Mouse (Mus musculus) heart, embryonic 11.5 days (tissue): ENCODE measurements at regions not wholly inside any gene's neighbourhood (a gene's known extent, or its start where the extent isn't known, plus 50 kb on each side); places are given as distances from the start of the nearest gene placed in this dataset.

Experiments
- ATAC-seq: fragments of 200-750 bp; cut with Nextera tagmentation; replicated peaks from 2 replicates; pipeline ENCODE4 v1.8.0; 2017; ENCODE audit warnings: moderate library complexity; ENCODE audit not compliant: insufficient number of reproducible peaks, low FRiP score, low TSS enrichment
- H3K27ac ChIP-seq: fragments of 300-500 bp; sonication (generic); 2 replicates; pipeline ENCODE4 v1.5.1; 2014; ENCODE audit warnings: mild to moderate bottlenecking, low read depth, low read length
- H3K27me3 ChIP-seq: fragments of 300-500 bp; sonication (generic); 2 replicates; pipeline ENCODE4 v1.6.1; 2014; ENCODE audit warnings: mild to moderate bottlenecking, low read length, mixed read lengths; ENCODE audit not compliant: control insufficient read depth, insufficient read depth
- H3K36me3 ChIP-seq: fragments of 300-500 bp; sonication (generic); 2 replicates; pipeline ENCODE4 v1.6.1; 2014; ENCODE audit warnings: mild to moderate bottlenecking, low read length, moderate library complexity, mixed read lengths; ENCODE audit not compliant: control insufficient read depth, insufficient read depth
- H3K4me1 ChIP-seq: fragments of 300-500 bp; sonication (generic); 2 replicates; pipeline ENCODE4 v1.6.1; 2014; ENCODE audit warnings: low read length; ENCODE audit not compliant: control insufficient read depth, insufficient read depth
- H3K4me2 ChIP-seq: fragments of 300-500 bp; sonication (generic); 2 replicates; pipeline ENCODE4 v1.6.1; 2014; ENCODE audit warnings: mild to moderate bottlenecking, moderate library complexity
- H3K4me3 ChIP-seq: fragments of 300-500 bp; sonication (generic); 2 replicates; pipeline ENCODE4 v1.5.1; 2014; ENCODE audit warnings: low read depth, low read length
- H3K9ac ChIP-seq: fragments of 300-500 bp; sonication (generic); 2 replicates; pipeline ENCODE4 v1.6.1; 2014; ENCODE audit warnings: mild to moderate bottlenecking, low read depth, low read length, moderate library complexity
- H3K9me3 ChIP-seq: fragments of 300-500 bp; sonication (generic); replicated peaks from 2 replicates; pipeline ENCODE4 v1.6.1; 2016; ENCODE audit warnings: low read length; ENCODE audit not compliant: control insufficient read depth
- WGBS: fragments of 180-500 bp; shearing (Covaris S2); extraction: QIAGEN DNeasy Blood & Tissue Kit; methylation state at CpG from one replicate; pipeline ENCODE4 v1.1.7; 2014; ENCODE audit not compliant: insufficient replicate concordance; 5-methylcytosine and 5-hydroxymethylcytosine counted together

DNA sequence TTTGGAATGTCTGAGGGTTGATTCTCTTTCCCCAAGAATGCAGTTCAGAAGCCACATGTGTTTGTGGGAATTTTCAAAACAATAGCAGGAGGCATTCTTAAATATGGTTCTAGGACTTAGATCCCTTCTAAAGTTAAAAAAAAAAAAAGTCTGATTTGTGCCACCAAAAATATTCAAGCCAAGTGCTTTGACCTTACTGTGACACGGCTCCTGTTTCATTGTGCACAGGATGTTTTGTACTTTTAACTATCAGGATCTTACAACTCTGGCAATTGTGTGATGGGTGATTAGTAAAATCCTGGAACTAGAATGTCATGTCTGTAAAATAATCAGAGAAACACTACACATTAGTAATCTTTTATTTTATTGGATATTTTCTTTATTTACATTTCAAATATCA is 359.5 kb downstream of the 1700129C05Rik start:
- Histone ChIP-seq H3K27ac (no peak overlapping the region), H3K36me3 (no peaks in the 10 kb centered on the region), H3K4me3 (no peak overlapping the region), H3K9ac (no peak overlapping the region), H3K4me2 (no peak overlapping the region), H3K27me3 (no peaks in the 10 kb centered on the region), H3K9me3 (no peaks in the 10 kb centered on the region), H3K4me1 (peaks cover 2% of the 10 kb centered on the region; the same call in 1 of the 2 replicates)
- whole genome bisulfite sequencing = 48% methylated on average over 1 of the region's 1 CpGs
- ATAC-seq = no peak

DNA sequence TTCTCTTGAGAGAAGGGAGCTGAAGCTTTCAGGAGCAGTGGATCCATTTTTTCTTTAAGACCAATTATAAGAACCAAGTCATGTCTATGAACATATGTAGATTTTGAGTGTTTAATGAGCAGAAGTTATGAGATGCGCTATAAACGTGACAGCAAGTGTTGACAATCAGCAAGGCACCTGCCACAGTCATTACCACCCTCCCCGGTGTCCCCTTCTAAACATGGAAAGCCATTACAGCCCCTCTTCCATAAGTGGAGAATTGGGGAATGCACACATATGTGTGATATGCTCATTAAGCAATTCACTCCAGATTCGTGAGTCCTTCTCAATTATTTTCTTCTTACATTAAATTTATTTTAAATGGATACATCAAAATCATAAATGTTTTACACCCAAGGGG is 362.4 kb downstream of the 1700129C05Rik start:
- no peak for ATAC-seq
- Histone ChIP-seq H3K4me1 (peaks cover 2% of the 10 kb centered on the region; the same call in 1 of the 2 replicates), H3K27ac (no peak overlapping the region), H3K4me2 (no peak overlapping the region), H3K4me3 (no peak overlapping the region), H3K36me3 (no peaks in the 10 kb centered on the region), H3K27me3 (no peaks in the 10 kb centered on the region; the same call in 1 of the 2 replicates), H3K9me3 (no peaks in the 10 kb centered on the region), H3K9ac (no peak overlapping the region)
- WGBS = 82% methylated on average over 4 of the region's 4 CpGs

DNA sequence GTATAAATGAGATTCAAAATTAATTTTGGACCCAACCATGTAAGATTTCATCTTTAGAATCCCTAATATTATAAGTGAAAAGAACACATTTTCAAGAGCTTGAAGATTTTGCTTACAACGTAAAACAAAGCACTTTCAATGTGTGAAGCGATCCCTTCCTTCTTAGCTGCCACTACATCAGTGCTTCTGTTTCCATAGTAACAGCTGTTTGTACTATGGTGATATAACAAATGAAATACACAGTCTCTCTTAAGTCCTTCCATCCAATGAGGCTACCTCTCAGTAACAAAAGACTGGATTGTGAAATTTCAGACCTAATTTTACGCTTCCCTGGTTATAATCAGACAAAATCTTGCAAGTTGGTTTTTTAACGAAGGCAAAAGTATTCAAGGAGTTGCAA is 364.0 kb downstream of the 1700129C05Rik start:
- ATAC-seq = no peak
- H3K9ac ChIP-seq = no peak overlapping the region
- WGBS = 81% methylated on average over 4 of the region's 4 CpGs

DNA sequence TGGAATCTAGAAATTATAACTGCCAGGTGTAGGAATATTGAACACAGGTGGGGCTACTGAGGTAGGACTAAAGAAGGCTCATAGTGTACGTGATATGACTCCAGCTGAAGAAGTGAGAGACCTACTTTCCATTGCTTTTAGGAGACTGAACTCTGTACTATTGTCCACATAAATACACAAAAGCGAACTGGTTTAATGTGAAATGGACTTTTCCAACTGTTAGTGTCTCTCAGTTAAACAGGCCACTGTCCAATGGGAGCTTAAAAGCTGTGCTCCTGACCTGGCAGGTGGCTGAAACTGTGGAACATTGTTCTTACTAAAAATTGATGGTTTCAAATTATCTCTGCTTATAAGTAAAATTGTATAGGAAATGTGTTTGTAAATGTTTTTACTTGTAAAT is 381.4 kb downstream of the 1700129C05Rik start:
- ATAC-seq = no peak
- 83% methylated on average over 2 of the region's 2 CpGs for WGBS

More for the DNA sequence above, 364.0 kb downstream of the 1700129C05Rik start:
- no peak overlapping the region for H3K4me2 ChIP-seq
- no peaks in the 10 kb centered on the region for H3K9me3 ChIP-seq
- no peaks in the 10 kb centered on the region for H3K36me3 ChIP-seq
- H3K4me1 ChIP-seq = peaks cover 2% of the 10 kb centered on the region; the same call in 1 of the 2 replicates
- no peaks in the 10 kb centered on the region; the same call in 1 of the 2 replicates for H3K27me3 ChIP-seq
- H3K27ac ChIP-seq = no peak overlapping the region
- no peak overlapping the region for H3K4me3 ChIP-seq

DNA sequence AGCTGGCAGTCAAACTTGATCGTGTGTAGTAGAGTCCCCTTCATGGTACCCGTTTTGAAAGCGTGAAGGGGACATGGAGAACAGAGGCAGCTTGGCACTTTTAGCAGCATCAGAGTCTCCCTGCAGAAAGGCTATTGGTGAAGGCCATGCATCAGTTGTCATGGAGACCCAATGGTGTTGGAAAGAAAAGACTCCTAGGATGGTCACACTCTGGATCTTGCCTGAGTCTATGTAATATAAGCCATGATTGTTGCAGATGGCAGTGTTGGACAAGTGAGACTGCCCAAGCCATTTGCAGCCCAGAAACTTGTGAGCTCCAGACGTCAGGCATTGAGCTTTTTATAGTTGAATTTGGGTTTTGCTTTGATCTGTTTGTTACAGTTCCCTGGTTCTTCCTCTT is 382.9 kb downstream of the 1700129C05Rik start:
- Histone ChIP-seq H3K27me3 (no peaks in the 10 kb centered on the region), H3K36me3 (no peaks in the 10 kb centered on the region), H3K27ac (no peak overlapping the region), H3K9ac (no peak overlapping the region), H3K4me1 (no peaks in the 10 kb centered on the region), H3K4me2 (no peak overlapping the region), H3K4me3 (no peak overlapping the region), H3K9me3 (no peaks in the 10 kb centered on the region)
- ATAC-seq = no peak
- WGBS = 85% methylated on average over 4 of the region's 4 CpGs

More for the DNA sequence above, 381.4 kb downstream of the 1700129C05Rik start:
- Histone ChIP-seq H3K4me2 (no peak overlapping the region), H3K27ac (no peak overlapping the region), H3K9ac (no peak overlapping the region), H3K36me3 (no peaks in the 10 kb centered on the region), H3K9me3 (no peaks in the 10 kb centered on the region), H3K27me3 (no peaks in the 10 kb centered on the region), H3K4me3 (no peak overlapping the region), H3K4me1 (no peaks in the 10 kb centered on the region)

DNA sequence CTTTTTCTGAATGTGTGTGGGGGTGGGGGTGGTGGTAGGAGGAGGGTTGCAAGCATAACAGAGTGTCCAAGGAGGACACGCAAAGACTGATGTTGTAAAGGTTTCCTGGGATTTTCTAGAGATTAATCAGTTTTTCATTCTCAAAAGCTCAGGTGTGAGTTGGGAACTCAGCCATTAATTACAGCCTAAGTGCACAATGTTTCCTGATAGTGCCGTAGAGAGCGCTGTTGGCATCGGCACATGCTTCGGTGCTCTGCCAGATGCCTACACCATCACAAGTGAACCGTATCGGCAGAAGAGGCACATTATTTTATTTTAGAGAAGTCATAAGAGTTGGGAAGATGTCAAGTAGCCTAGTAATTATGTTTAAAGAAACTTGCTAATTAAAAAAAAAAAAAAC is 388.9 kb downstream of the 1700129C05Rik start:
- no peaks in the 10 kb centered on the region for H3K27me3 ChIP-seq
- WGBS = 85% methylated on average over 7 of the region's 7 CpGs
- no peak overlapping the region for H3K27ac ChIP-seq
- H3K9me3 ChIP-seq = no peaks in the 10 kb centered on the region
- ATAC-seq = no peak
- no peak overlapping the region for H3K4me2 ChIP-seq
- H3K4me1 ChIP-seq = no peaks in the 10 kb centered on the region
- H3K4me3 ChIP-seq = no peak overlapping the region
- no peak overlapping the region for H3K9ac ChIP-seq
- H3K36me3 ChIP-seq = no peaks in the 10 kb centered on the region

DNA sequence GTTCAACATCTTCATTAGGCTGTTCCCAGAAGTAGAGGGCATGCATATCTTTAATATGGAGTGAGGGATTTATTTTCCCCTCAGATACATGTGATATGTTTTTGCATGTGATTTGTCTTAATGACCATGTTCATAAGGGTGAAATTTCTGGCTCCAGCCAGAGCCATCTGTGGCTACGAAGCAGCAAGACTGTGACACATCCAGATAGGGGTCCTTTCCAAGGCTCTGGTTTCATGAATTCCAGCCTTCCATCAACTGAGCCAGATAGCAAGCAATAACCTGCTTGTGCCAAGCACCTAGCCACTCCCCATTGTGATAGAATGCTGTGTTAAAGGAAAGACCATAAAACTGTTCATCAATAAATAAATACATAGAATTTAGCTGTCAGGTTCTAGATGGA is 389.6 kb downstream of the 1700129C05Rik start:
- Histone ChIP-seq H3K4me1 (no peaks in the 10 kb centered on the region), H3K27ac (no peak overlapping the region), H3K9me3 (no peaks in the 10 kb centered on the region), H3K9ac (no peak overlapping the region), H3K36me3 (no peaks in the 10 kb centered on the region), H3K27me3 (no peaks in the 10 kb centered on the region), H3K4me3 (no peak overlapping the region), H3K4me2 (no peak overlapping the region)
- 62% methylated on average over 1 of the region's 1 CpGs for WGBS
- no peak for ATAC-seq

DNA sequence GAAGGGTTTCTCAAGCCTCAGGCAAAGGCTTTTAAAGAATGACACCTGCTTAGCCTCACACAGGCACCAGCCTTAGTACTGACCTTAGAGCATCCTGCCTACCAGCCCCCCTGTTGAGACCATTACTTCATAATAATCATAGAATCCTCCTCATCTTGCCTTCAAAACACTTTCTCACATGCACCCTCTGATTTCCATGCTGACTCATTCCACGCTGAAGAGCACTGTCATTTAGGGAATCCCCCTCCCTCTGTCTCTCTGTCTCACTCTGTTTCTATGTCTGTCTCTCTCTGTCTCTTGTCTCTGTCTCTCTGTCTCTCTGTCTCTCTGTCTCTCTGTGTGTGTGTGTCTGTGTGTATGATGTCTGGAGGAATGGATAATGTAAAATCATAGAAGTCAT is 416.3 kb downstream of the 1700129C05Rik start:
- Histone ChIP-seq H3K27me3 (no peaks in the 10 kb centered on the region), H3K9ac (no peak overlapping the region), H3K36me3 (no peaks in the 10 kb centered on the region), H3K9me3 (no peaks in the 10 kb centered on the region), H3K27ac (no peak overlapping the region), H3K4me3 (no peak overlapping the region), H3K4me2 (no peak overlapping the region), H3K4me1 (no peaks in the 10 kb centered on the region)
- 50% methylated on average over 1 of the region's 1 CpGs for WGBS
- ATAC-seq = no peak

DNA sequence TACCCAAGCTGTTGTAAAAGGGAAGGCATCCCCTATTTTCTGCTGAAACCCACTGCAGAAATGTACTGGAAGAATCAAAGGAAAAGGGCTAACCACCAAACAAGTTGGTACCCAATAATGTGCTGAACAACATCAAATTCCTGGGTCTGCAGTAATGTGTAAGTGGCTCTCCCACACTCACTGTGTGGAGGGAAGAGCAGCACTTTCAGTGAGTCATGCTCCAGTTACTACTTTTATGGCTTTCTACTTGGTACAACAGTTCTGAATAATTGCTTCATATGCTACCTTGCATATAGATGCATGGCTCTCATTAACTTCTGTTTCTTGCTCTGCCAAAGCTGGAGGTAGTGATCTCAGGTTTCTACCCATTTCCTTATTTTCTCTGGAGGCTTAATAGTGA is 427.8 kb downstream of the 1700129C05Rik start:
- no peak overlapping the region for H3K4me2 ChIP-seq
- H3K4me1 ChIP-seq = no peaks in the 10 kb centered on the region
- no peak overlapping the region for H3K9ac ChIP-seq
- H3K36me3 ChIP-seq = no peaks in the 10 kb centered on the region
- no peaks in the 10 kb centered on the region for H3K27me3 ChIP-seq
- H3K27ac ChIP-seq = no peak overlapping the region
- ATAC-seq = no peak
- H3K4me3 ChIP-seq = no peak overlapping the region
- no peaks in the 10 kb centered on the region for H3K9me3 ChIP-seq
